Mouse (Mus musculus): Measurements from ENCODE around the gene Gm43064.

DNA sequence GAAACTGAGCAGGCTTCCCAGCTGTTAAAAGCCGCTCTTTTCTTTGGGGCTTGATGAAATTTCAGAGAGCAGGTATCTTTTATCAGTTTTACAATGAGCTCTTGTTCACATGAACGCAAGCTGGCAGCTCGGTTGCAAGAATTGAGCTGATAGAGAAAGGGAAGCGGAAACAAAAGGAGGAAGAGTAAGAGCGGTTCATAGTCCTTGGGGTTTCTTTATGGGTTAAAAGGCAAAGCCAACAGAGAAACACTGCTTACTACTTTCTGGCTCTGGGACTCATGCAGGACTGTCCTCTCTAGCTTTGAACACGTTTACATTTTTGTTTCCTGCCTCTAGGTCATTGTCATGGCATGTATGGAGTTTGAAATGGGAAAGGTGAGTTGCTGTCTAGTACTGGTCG lies 65.0 kb downstream of the Gm43064 start:
- no peak for TF ChIP-seq CTCF (IDR thresholded peaks at IDR 0.05; ENCODE audit: borderline replicate concordance, control insufficient read depth, extremely low read depth, insufficient read depth, low read length, poor library complexity)
- TF ChIP-seq POLR2A (IDR thresholded peaks at IDR 0.05; ENCODE audit: control insufficient read depth, extremely low read depth, insufficient read depth, low read length, poor library complexity): no peak
